Mouse (Mus musculus) mature B cell (primary cell): Measurements from ENCODE around the gene Tmed9.
"Not testable (repeated sequence)": the region's sequence is repeated elsewhere in the genome, so short reads cannot be mapped to it uniquely, and the experiment has no call there.

ENCODE experiments used
- in situ Hi-C: fragments of 300-500 bp; cut with MboI; formaldehyde crosslinking; loops from 2 replicates; pipeline ENCODE4 v1.14.3; 2019

Tmed9 gene

GRCm38 (mm10) chr13:55567949-55568348 is 5.6 kb upstream of the Tmed9 start:
- in situ Hi-C loops, result no loop called here

- in situ Hi-C loops, result not testable (repeated sequence)
Measured at GRCm38 (mm10) chr13:55568524-55568923, 5.0 kb upstream of the Tmed9 start.

GRCm38 (mm10) chr13:55569726-55570285 is 3.7 kb upstream of the Tmed9 start:
- in situ Hi-C loops, result no loop called here

GRCm38 (mm10) chr13:55570286-55570973 is 3.1 kb upstream of the Tmed9 start:
- in situ Hi-C loops, result no loop called here

GRCm38 (mm10) chr13:55571027-55571751 is 2.3 kb upstream of the Tmed9 start, which contains the start of gene Fam193b:
Fam193b (minus strand) TSS chr13:55571120.
- in situ Hi-C loops, result no loop called here

GRCm38 (mm10) chr13:55571977-55572376 is 1.6 kb upstream of the Tmed9 start:
- in situ Hi-C loops, result no loop called here

- in situ Hi-C loops, result no loop called here
Measured at GRCm38 (mm10) chr13:55574321-55574720, 789 bp downstream of the Tmed9 start.

GRCm38 (mm10) chr13:55575932-55576331 is 2.4 kb downstream of the Tmed9 start:
- in situ Hi-C loops, result no loop called here

GRCm38 (mm10) chr13:55576872-55577271 is 3.3 kb downstream of the Tmed9 start:
- in situ Hi-C loops, result not testable (repeated sequence)

- in situ Hi-C loops, result no loop called here
Measured at GRCm38 (mm10) chr13:55578086-55578485, 4.6 kb downstream of the Tmed9 start.

- in situ Hi-C loops, result no loop called here
Measured at GRCm38 (mm10) chr13:55591961-55592490, 18.5 kb downstream of the Tmed9 start.

- in situ Hi-C loops, result no loop called here
Measured at GRCm38 (mm10) chr13:55592512-55593253, 19.2 kb downstream of the Tmed9 start.

- in situ Hi-C loops, result no loop called here
Measured at GRCm38 (mm10) chr13:55593254-55593747, 19.8 kb downstream of the Tmed9 start.

- in situ Hi-C loops, result no loop called here
Measured at GRCm38 (mm10) chr13:55595375-55595774, 21.8 kb downstream of the Tmed9 start.

GRCm38 (mm10) chr13:55596802-55597201 is 23.3 kb downstream of the Tmed9 start:
- in situ Hi-C loops, result no loop called here

- in situ Hi-C loops, result no loop called here
Measured at GRCm38 (mm10) chr13:55599566-55600540, 26.3 kb downstream of the Tmed9 start, which contains the start of gene B4galt7. B4galt7 (plus strand) TSS chr13:55599896.

- in situ Hi-C loops, result no loop called here
Measured at GRCm38 (mm10) chr13:55600657-55601056, 27.1 kb downstream of the Tmed9 start.

- in situ Hi-C loops, result no loop called here
Measured at GRCm38 (mm10) chr13:55601611-55602010, 28.1 kb downstream of the Tmed9 start.

GRCm38 (mm10) chr13:55604606-55605005 is 31.1 kb downstream of the Tmed9 start:
- in situ Hi-C loops, result no loop called here

- in situ Hi-C loops, result no loop called here
Measured at GRCm38 (mm10) chr13:55606899-55607623, 33.5 kb downstream of the Tmed9 start.
